Mouse (Mus musculus) embryonic fibroblast, embryonic 13.5 days (primary cell): ENCODE measurements around the gene F11.

Experiments
- CTCF ChIP-seq: IDR thresholded peaks from 2 replicates; pipeline ENCODE4 v1.5.1; 2011; ENCODE audit warnings: mild to moderate bottlenecking, control low read depth, low read length, moderate library complexity, borderline replicate concordance; ENCODE audit not compliant: insufficient read depth
- POLR2A ChIP-seq: IDR thresholded peaks from 2 replicates; pipeline ENCODE4 v1.6.1; 2011; ENCODE audit warnings: low read depth, mild to moderate bottlenecking, control low read depth, low read length, moderate library complexity

DNA sequence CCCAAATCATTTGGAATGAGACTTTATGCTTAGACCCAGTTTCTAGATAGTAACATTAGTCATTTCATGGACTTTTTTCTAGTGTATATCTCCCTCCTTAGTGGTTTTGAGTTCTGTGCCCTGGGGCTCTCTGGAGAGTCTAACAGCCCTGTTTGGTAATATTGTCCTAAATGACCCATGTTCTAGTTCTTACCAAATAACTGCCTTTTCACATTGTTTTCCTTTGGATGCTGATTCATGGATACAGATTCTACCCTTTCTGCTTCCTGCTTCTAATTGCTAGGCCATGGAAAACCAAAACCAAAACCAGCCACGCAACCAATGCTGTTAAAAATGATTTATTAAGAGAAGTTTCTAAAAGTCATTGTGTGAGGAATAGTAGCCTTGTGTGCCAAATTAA is 43.6 kb upstream of the F11 start:
- TF ChIP-seq CTCF (no peak), POLR2A (no peak)
